Mouse (Mus musculus) intestine, embryonic 14.5 days (tissue): Measurements from ENCODE around the gene Lonp2. TPM values are rescaled to one million over a fixed set of nuclear protein-coding genes. Genes with fewer than 3 reads are reported as not detected.

ENCODE experiments used
- ATAC-seq: fragments of 200-750 bp; cut with Nextera tagmentation; replicated peaks from 2 replicates; pipeline ENCODE4 v1.8.0; 2017; ENCODE audit warnings: low read depth, moderate number of reproducible peaks, moderate TSS enrichment, moderate library complexity; ENCODE audit not compliant: low FRiP score, low TSS enrichment
- DNase-seq: peaks from one replicate; pipeline ENCODE4 v3.0.0-alpha.2; 2018; ENCODE audit warnings: low spot score
- H3K27ac ChIP-seq: fragments of 300-500 bp; sonication (generic); 2 replicates; pipeline ENCODE4 v1.5.1; 2014; ENCODE audit warnings: low read depth, mild to moderate bottlenecking, control low read depth
- H3K27me3 ChIP-seq: fragments of 300-500 bp; sonication (generic); replicated peaks from 2 replicates; pipeline ENCODE4 v1.6.1; 2014; ENCODE audit warnings: low read length, control low read depth; ENCODE audit not compliant: control insufficient read depth, insufficient read depth
- H3K36me3 ChIP-seq: fragments of 300-500 bp; sonication (generic); 2 replicates; pipeline ENCODE4 v1.6.1; 2014; ENCODE audit warnings: low read length, control low read depth; ENCODE audit not compliant: control insufficient read depth, insufficient read depth
- H3K4me1 ChIP-seq: fragments of 300-500 bp; sonication (generic); replicated peaks from 2 replicates; pipeline ENCODE4 v1.6.1; 2014; ENCODE audit warnings: low read length, control low read depth, mixed read lengths; ENCODE audit not compliant: control insufficient read depth, insufficient read depth
- H3K4me2 ChIP-seq: fragments of 300-500 bp; sonication (generic); 2 replicates; pipeline ENCODE4 v1.6.1; 2014; ENCODE audit warnings: low read length
- H3K4me3 ChIP-seq: fragments of 300-500 bp; sonication (generic); 2 replicates; pipeline ENCODE4 v1.5.1; 2014; ENCODE audit warnings: low read depth, low read length, control low read depth, mixed read lengths
- H3K9ac ChIP-seq: fragments of 300-500 bp; sonication (generic); 2 replicates; pipeline ENCODE4 v1.6.1; 2014; ENCODE audit warnings: mild to moderate bottlenecking, low read length
- H3K9me3 ChIP-seq: fragments of 300-500 bp; sonication (generic); 2 replicates; pipeline ENCODE4 v1.6.1; 2016; ENCODE audit warnings: low read length, control low read depth; ENCODE audit not compliant: control insufficient read depth
- WGBS: fragments of 180-500 bp; shearing (Covaris S2); extraction: QIAGEN DNeasy Blood & Tissue Kit; methylation state at CpG from one replicate; pipeline ENCODE4 v1.1.7; 2014; 5-methylcytosine and 5-hydroxymethylcytosine counted together
- polyA plus RNA-seq: library from polyadenylated mRNA; unstranded; fragments of >200 nt; fragmentation: Nextera tagmentation; extraction: Ambion mirVana; gene quantifications from 2 replicates; pipeline ENCODE4 v1.2.1, GENCODE M21; 2014

The Lonp2 gene
- polyA plus RNA-seq, 1 experiment from 2014 or later = 47.2 TPM

DNA sequence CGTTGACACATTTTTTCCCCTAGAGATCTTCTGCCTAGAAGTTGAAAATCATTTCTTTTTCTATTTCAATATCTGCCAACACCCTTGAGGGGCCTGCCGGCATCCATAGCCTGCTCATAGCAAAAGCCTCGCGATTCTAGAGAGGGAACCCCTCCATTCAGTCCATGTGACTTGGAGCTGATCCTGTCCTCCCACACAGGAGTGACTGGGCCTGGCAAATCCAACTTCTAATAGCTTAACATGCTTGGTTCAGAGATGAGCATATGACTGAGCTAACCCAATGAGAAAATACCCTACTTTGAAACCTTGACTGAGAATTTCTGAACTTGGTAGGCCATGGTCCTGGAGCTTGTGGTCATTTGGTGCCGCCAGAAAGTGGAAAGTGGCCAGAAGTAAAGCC is 37.8 kb upstream of the Lonp2 start:
- WGBS = 48% methylated on average over 5 of the region's 5 CpGs

DNA sequence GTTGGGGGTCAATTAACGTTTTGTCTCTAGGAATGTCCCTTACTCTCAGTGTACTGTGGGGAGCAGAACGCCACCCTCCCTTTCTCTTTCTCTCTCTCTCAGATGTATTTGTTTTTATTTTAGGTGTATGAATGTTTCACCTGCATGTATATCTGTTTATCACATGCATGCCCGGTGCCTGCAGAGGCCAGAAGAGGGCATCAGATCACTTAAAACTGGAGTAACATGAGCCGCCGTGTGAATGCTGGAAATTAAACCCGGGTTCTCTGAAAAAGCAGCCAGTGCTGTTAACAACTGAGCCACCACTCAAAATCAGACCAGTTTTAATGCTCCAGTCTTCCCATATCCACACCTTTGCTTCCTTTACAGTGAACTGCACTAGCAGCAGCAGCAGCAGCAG is 37.2 kb upstream of the Lonp2 start:
- Histone ChIP-seq H3K4me1 (no peaks in the 10 kb centered on the region), H3K9ac (no peak overlapping the region), H3K27me3 (no peaks in the 10 kb centered on the region), H3K4me3 (no peak overlapping the region), H3K27ac (no peak overlapping the region), H3K9me3 (no peaks in the 10 kb centered on the region), H3K4me2 (no peak overlapping the region), H3K36me3 (no peaks in the 10 kb centered on the region)
- WGBS = 50% methylated on average over 6 of the region's 6 CpGs
- no peak for DNase-seq
- no peak for ATAC-seq

More for the DNA sequence above, 37.8 kb upstream of the Lonp2 start:
- Histone ChIP-seq H3K27ac (no peak overlapping the region), H3K27me3 (no peaks in the 10 kb centered on the region), H3K4me1 (no peaks in the 10 kb centered on the region), H3K36me3 (no peaks in the 10 kb centered on the region), H3K9me3 (no peaks in the 10 kb centered on the region), H3K4me2 (no peak overlapping the region), H3K9ac (no peak overlapping the region), H3K4me3 (no peak overlapping the region)
- no peak for DNase-seq
- no peak for ATAC-seq

DNA sequence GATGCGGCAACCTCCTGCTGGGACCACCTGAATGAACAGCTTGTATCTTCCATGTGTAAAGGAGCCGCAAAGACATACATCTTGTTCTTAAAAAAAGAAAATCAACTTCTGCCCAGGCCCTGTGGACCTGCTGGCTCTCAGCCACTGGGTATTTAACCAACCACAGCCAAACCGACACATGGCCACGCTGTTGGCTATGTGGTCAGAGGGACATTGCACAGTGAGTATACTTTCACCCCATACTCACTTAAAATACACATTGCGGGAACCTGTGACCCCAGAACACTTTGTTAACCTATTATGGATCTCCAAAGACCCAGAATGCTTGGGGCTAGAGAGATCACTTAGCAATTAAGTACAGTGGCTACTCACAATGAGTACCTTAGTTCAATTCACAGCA is 35.5 kb upstream of the Lonp2 start:
- Histone ChIP-seq H3K36me3 (no peaks in the 10 kb centered on the region), H3K9me3 (no peaks in the 10 kb centered on the region), H3K4me1 (no peaks in the 10 kb centered on the region), H3K4me2 (no peak overlapping the region), H3K4me3 (no peak overlapping the region), H3K9ac (no peak overlapping the region), H3K27ac (no peak overlapping the region), H3K27me3 (no peaks in the 10 kb centered on the region)
- ATAC-seq (no peak), DNase-seq (no peak)
- 89% methylated on average over 5 of the region's 5 CpGs for WGBS

DNA sequence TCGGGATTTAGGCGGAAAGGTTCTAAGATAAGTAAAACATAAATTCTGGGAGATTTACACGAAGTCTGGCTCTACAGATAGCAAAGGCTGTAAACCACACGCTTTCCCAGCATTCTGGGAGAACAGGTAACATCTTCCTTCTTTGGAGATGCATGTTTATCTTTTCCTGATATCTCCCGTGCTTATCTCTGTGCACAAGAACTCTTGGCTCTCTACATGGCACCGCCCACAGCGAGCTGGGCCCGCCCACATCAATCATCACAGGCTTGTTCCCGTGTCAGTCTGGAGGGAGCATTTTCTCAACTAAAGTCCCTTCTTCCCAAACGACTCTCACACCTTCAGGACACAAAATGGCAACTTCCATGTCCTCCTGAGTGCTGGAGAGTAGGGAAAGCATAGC is 30.7 kb upstream of the Lonp2 start:
- no peaks in the 10 kb centered on the region for H3K4me1 ChIP-seq
- no peak overlapping the region for H3K9ac ChIP-seq
- ATAC-seq = no peak
- WGBS = 32% methylated on average over 10 of the region's 10 CpGs
- H3K9me3 ChIP-seq = no peaks in the 10 kb centered on the region
- H3K4me2 ChIP-seq = no peak overlapping the region
- DNase-seq = no peak
- no peaks in the 10 kb centered on the region for H3K27me3 ChIP-seq
- H3K27ac ChIP-seq = no peak overlapping the region
- H3K4me3 ChIP-seq = no peak overlapping the region
- H3K36me3 ChIP-seq = no peaks in the 10 kb centered on the region

DNA sequence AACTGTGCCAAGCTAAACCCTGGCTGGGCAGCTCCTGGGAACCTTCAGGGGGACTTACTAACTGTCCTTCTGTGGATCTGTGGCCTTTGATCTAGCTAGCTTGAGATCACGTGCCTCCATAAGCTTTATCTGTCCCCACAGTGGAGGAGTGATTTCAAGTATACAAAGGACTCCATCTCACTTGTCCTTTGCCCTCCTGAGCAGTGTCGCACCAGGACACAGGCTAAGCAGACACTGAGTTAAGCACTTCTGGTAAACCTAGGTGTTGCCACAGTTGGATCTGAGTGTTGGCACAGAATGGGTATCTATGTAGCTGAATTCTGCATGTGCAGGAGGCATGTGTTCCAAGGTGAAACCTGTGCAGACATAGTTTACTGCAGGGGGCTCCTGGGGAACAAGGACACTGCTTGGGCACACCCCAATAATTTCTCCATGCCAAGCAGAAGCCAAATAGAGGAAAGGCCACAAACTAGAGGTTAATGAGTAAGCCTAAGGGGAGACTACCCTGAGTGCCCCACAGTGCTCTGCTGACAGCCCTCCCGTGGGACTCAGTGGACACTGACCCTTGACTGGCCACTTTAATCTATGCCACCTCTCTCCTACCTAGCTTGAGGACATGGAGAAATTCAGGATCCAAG is 29.6 kb upstream of the Lonp2 start:
- H3K36me3 ChIP-seq = no peaks in the 10 kb centered on the region
- DNase-seq (no peak), ATAC-seq (no peak)
- H3K4me3 ChIP-seq = no peak overlapping the region
- no peak overlapping the region for H3K9ac ChIP-seq
- H3K27me3 ChIP-seq = no peaks in the 10 kb centered on the region
- no peaks in the 10 kb centered on the region for H3K4me1 ChIP-seq
- H3K27ac ChIP-seq = no peak overlapping the region
- 56% methylated on average over 3 of the region's 3 CpGs for WGBS
- no peaks in the 10 kb centered on the region for H3K9me3 ChIP-seq
- H3K4me2 ChIP-seq = no peak overlapping the region

DNA sequence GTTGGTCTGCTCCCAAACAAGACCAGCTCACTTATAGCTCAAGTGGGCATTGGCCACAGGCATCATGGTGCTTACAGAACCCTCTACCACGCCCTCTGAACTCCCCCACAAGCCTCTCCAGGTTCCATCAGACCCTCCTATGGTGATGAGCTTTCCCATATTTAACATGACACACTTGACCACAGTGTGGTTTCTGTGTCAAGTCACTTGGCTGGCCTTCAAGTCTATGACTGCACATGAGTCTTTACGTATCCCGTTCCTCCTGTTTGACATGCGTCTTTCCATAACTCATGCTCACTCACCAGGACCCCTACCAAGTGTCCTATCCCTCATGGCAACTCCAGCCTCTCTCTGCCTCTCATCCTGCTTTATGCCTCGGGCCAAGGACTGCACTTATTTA is 28.2 kb upstream of the Lonp2 start:
- Histone ChIP-seq H3K9ac (no peak overlapping the region), H3K27me3 (no peaks in the 10 kb centered on the region), H3K27ac (no peak overlapping the region), H3K36me3 (no peaks in the 10 kb centered on the region), H3K4me1 (no peaks in the 10 kb centered on the region), H3K4me3 (no peak overlapping the region), H3K4me2 (no peak overlapping the region), H3K9me3 (no peaks in the 10 kb centered on the region)
- DNase-seq = no peak
- 83% methylated on average over 5 of the region's 5 CpGs for WGBS
- ATAC-seq = no peak

DNA sequence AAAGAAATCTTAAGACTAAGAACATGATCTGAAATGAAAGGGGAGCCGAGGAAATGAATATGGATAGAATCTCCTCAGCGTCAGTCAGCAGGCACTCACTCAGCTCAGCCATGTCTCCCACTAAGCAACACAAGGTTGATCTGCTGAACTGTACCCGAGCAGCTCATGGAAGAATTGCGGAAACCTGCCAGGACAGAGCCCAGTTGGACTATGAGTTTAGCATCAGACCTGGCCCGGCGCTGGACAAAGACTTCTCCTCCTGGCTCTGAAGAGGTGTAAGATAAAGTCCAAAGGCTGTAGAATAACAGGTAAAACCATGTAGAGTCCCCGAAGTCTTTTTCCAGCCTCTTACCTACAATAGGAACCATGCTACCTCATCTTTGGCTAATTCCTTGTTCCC is 26.2 kb upstream of the Lonp2 start:
- 87% methylated on average over 7 of the region's 7 CpGs for WGBS
- H3K36me3 ChIP-seq = no peaks in the 10 kb centered on the region
- H3K27ac ChIP-seq = no peak overlapping the region
- H3K4me2 ChIP-seq = no peak overlapping the region
- H3K9ac ChIP-seq = no peak overlapping the region
- H3K9me3 ChIP-seq = no peaks in the 10 kb centered on the region
- no peaks in the 10 kb centered on the region for H3K4me1 ChIP-seq
- H3K4me3 ChIP-seq = no peak overlapping the region
- ATAC-seq = no peak
- no peak for DNase-seq
- no peaks in the 10 kb centered on the region for H3K27me3 ChIP-seq

DNA sequence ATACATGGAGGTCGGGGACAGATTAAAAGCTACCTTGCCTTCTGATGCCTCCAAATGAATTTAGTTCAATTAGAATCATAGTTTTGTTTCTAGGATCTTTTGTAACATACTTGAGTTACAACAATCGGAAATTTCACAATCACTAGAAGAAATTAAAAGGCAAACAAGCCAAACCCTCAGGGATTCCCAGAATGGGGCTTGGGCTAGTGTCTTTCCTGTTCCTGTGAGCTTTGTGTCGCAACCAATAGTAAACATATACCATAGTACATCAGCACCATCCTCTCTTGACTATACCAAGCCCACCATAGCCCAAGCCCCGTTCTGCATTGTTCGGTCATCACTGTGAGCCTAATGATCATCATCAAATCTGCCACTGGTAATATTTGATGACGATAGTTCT is 24.5 kb upstream of the Lonp2 start:
- ATAC-seq = no peak
- H3K27me3 ChIP-seq = no peaks in the 10 kb centered on the region
- 88% methylated on average over 6 of the region's 6 CpGs for WGBS
- H3K4me3 ChIP-seq = no peak overlapping the region
- H3K9me3 ChIP-seq = no peaks in the 10 kb centered on the region
- no peak overlapping the region for H3K9ac ChIP-seq
- no peaks in the 10 kb centered on the region for H3K36me3 ChIP-seq
- H3K4me2 ChIP-seq = no peak overlapping the region
- no peaks in the 10 kb centered on the region for H3K4me1 ChIP-seq
- H3K27ac ChIP-seq = no peak overlapping the region
- DNase-seq = no peak

DNA sequence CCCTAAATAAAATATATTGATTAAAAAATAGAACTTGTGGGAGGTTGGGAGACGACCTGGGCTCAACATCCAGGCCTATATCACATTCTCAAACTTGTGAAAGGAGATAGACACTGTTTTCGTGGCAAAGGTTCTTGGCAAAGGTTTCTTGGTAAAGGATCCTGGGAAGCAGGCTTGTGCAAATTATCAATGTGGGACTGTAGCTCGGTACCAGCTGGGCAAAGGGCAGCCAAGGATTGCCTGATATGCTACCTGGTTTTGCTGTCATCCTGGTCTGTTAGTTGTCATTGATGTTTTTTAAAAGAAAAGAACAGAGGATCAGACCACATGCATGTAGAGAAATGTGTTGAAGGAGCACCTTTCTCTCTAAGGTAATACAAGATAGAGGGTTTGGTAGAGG is 23.5 kb upstream of the Lonp2 start:
- ATAC-seq = no peak
- H3K27me3 ChIP-seq = no peaks in the 10 kb centered on the region
- no peak for DNase-seq
- no peak overlapping the region for H3K4me2 ChIP-seq
- 83% methylated on average over 3 of the region's 3 CpGs for WGBS
- no peaks in the 10 kb centered on the region for H3K4me1 ChIP-seq
- no peaks in the 10 kb centered on the region for H3K9me3 ChIP-seq
- no peak overlapping the region for H3K27ac ChIP-seq
- no peak overlapping the region for H3K9ac ChIP-seq
- H3K4me3 ChIP-seq = no peak overlapping the region
- no peaks in the 10 kb centered on the region for H3K36me3 ChIP-seq
